Mouse (Mus musculus) heart, postnatal 0 days (tissue): ENCODE data around the gene Hpse2.

Experiments used
- CTCF ChIP-seq: IDR thresholded peaks from 2 replicates; pipeline ENCODE4 v1.5.1; 2016; ENCODE audit warnings: antibody characterized with exemption, control low read depth, low read depth
- EP300 ChIP-seq: IDR thresholded peaks from 2 replicates; pipeline ENCODE4 v1.6.1; 2016; ENCODE audit warnings: antibody characterized with exemption, low read depth

- TF ChIP-seq CTCF (no peak), EP300 (no peak)
These were observed 474.5 kb downstream of the Hpse2 start for GRCm38 (mm10) chr19:42913703-42914102.
